Comparison of ENCODE assay signal across 10 mouse cellular contexts in genomic region chr2:156705473-156705872, GRCm38 (mm10).
DNase-seq lines count a peak whose midpoint lies in the region; ATAC-seq lines count a peak whose summit lies in the region.
"Had no signal": no experiment of that assay in that cellular context is flagged by ENCODE, and none has a peak within 500 bp of the region (broad histone marks: within the 10 kb centered on the region; RNA-seq: fewer than 3 reads in every experiment).

No protein-coding gene starts in this region.

- H3K4me2 ChIP-seq in forebrain, embryonic 14.5 days (ENCODE audit: low read length) = no peak overlapping the region
- no peak overlapping the region for H3K4me2 ChIP-seq in hindbrain, embryonic 16.5 days (ENCODE audit: low read length)
- no peak overlapping the region for H3K4me2 ChIP-seq in midbrain, embryonic 15.5 days

- H3K9me3 ChIP-seq in forebrain, embryonic 14.5 days (replicated peaks; ENCODE audit: control insufficient read depth, low read length) = no peaks in the 10 kb centered on the region
- no peaks in the 10 kb centered on the region for H3K9me3 ChIP-seq in hindbrain, embryonic 16.5 days (ENCODE audit: control insufficient read depth, low read length)
- H3K9me3 ChIP-seq in midbrain, embryonic 15.5 days = no peaks in the 10 kb centered on the region

- no peaks in the 10 kb centered on the region for H3K36me3 ChIP-seq in forebrain, embryonic 14.5 days (ENCODE audit: control insufficient read depth, insufficient read depth, low read length)
- peaks cover 8% of the 10 kb centered on the region; the same call in 1 of the 2 replicates for H3K36me3 ChIP-seq in hindbrain, embryonic 16.5 days (ENCODE audit: control insufficient read depth, insufficient read depth, low read length)
- no peaks in the 10 kb centered on the region for H3K36me3 ChIP-seq in midbrain, embryonic 15.5 days (replicated peaks)

- H3K4me3 ChIP-seq in forebrain, embryonic 14.5 days (ENCODE audit: low read depth, low read length) = no peak overlapping the region
- H3K4me3 ChIP-seq in hindbrain, embryonic 16.5 days (ENCODE audit: low read length) = no peak overlapping the region
- no peak overlapping the region for H3K4me3 ChIP-seq in midbrain, embryonic 15.5 days

- H3K4me1 ChIP-seq in forebrain, embryonic 14.5 days (ENCODE audit: control insufficient read depth, insufficient read depth, low read length) = no peaks in the 10 kb centered on the region
- H3K4me1 ChIP-seq in hindbrain, embryonic 16.5 days (ENCODE audit: control insufficient read depth, insufficient read depth, low read depth, low read length) = no peaks in the 10 kb centered on the region
- H3K4me1 ChIP-seq in midbrain, embryonic 15.5 days = no peaks in the 10 kb centered on the region

- WGBS in forebrain, embryonic 14.5 days = 17% methylated on average over 6 of the region's 6 CpGs
- 22% methylated on average over 6 of the region's 6 CpGs for WGBS in hindbrain, embryonic 16.5 days
- WGBS in midbrain, embryonic 15.5 days = 21% methylated on average over 6 of the region's 6 CpGs

- no peak overlapping the region for H3K9ac ChIP-seq in forebrain, embryonic 14.5 days (ENCODE audit: low read length)
- no peak overlapping the region for H3K9ac ChIP-seq in hindbrain, embryonic 16.5 days (ENCODE audit: low read depth, low read length)
- H3K9ac ChIP-seq in midbrain, embryonic 15.5 days = no peak overlapping the region

- peak; percentile 93 for DNase-seq in heart, adult 11 months
- no peak for DNase-seq in heart, postnatal 25 days (ENCODE audit: low spot score)
- peak; percentile 88 for DNase-seq in forebrain, embryonic 14.5 days (ENCODE audit: low spot score)
- peak; percentile 82 to 84 for DNase-seq in left cerebral cortex, postnatal 25 days (ENCODE audit: low spot score in 2 of 2)
- peak; percentile 57 to 76 for DNase-seq in spleen, adult 18-20 months

- no peak overlapping the region for H3K27ac ChIP-seq in forebrain, embryonic 14.5 days (ENCODE audit: low read depth, low read length)
- no peak overlapping the region for H3K27ac ChIP-seq in hindbrain, embryonic 16.5 days (ENCODE audit: low read depth, low read length)
- H3K27ac ChIP-seq in midbrain, embryonic 15.5 days = no peak overlapping the region
- H3K27ac ChIP-seq: macrophage had no signal

- peak; percentile 57; the same call in 1 of the 2 replicates for ATAC-seq in cerebellum, adult (ENCODE audit: insufficient number of reproducible peaks, low FRiP score, low TSS enrichment)
- peak; percentile 44; the same call in 1 of the 2 replicates for ATAC-seq in forebrain, embryonic 14.5 days
- ATAC-seq in hindbrain, embryonic 16.5 days = peak; percentile 54; the same call in 1 of the 2 replicates
- peak; percentile 62; the same call in 1 of the 2 replicates for ATAC-seq in midbrain, embryonic 15.5 days (replicated peaks)
- ATAC-seq: Patski had no signal

- H3K27me3 ChIP-seq in forebrain, embryonic 14.5 days (replicated peaks; ENCODE audit: control insufficient read depth, insufficient read depth, low read length) = no peaks in the 10 kb centered on the region
- no peaks in the 10 kb centered on the region for H3K27me3 ChIP-seq in hindbrain, embryonic 16.5 days (replicated peaks; ENCODE audit: control insufficient read depth, insufficient read depth, low read length)
- H3K27me3 ChIP-seq in midbrain, embryonic 15.5 days (replicated peaks) = no peaks in the 10 kb centered on the region
- H3K27me3 ChIP-seq: Patski had no signal

- intact Hi-C loops in heart, postnatal 25 days (cut with DNase I) = loop anchor here (1.0 to 10.0 kb wide), 4 partner anchors 93 to 401 kb away; partner anchors contain the start of gene Dlgap4
- intact Hi-C loops in left cerebral cortex, postnatal 25 days (cut with DNase I) = loop anchor here (1.0 to 5.0 kb wide), 3 partner anchors 93 to 398 kb away; partner anchors contain the start of gene Dlgap4
